ENCODE assay signal across 22 mouse cellular contexts in the genomic region with DNA sequence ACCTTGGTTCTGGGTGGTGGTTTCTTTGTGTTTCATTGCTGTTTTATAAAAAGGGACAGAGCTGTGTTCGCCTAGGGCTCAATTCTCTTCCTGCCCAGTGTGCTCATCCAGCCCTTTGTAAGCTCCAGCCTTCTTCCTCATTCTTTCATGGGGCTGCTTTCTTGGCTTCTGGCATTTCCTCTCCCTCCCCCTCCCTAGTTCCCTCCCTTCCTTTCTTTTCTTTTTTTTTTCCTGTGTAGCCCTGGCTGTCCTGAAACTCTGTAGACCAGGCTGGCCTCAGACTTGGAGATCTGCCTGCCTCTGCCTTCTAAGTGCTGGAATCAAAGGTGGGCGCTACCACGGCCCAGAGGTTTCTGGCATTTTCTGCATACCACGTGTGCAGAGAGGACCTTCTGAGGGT. TPM values are rescaled to one million over a fixed set of nuclear protein-coding genes. Genes with fewer than 3 reads are reported as not detected.
DNase-seq lines count a peak whose midpoint lies in the region; ATAC-seq and TF ChIP-seq lines count a peak whose summit lies in the region.
"Had no signal": no experiment of that assay in that cellular context is flagged by ENCODE, and none has a peak within 500 bp of the region (broad histone marks: within the 10 kb centered on the region; RNA-seq: fewer than 3 reads in every experiment).

No protein-coding gene starts in this region.

- no peaks in the 10 kb centered on the region for H3K27me3 ChIP-seq in liver, embryonic 13.5 days
- no peaks in the 10 kb centered on the region for H3K27me3 ChIP-seq in liver, embryonic 12.5 days (replicated peaks)
- H3K27me3 ChIP-seq in E14TG2a.4 (ENCODE audit: insufficient read depth, low read length) = no peaks in the 10 kb centered on the region
- H3K27me3 ChIP-seq in hindbrain, embryonic 13.5 days = no peaks in the 10 kb centered on the region
- H3K27me3 ChIP-seq: kidney, embryonic 15.5 days; limb, embryonic 12.5 days; neural tube, embryonic 12.5 days; Patski had no signal

- ATAC-seq in liver, embryonic 13.5 days (ENCODE audit: low read depth) = no peak
- ATAC-seq in liver, embryonic 12.5 days = no peak
- peak; percentile 28; the same call in 1 of the 2 replicates for ATAC-seq in megakaryocyte, adult 5-6 weeks (ENCODE audit: poor library complexity, severe bottlenecking)
- no peak for ATAC-seq in hindbrain, embryonic 13.5 days (ENCODE audit: low FRiP score)
- ATAC-seq: activated CD4-positive, CD25-positive, alpha-beta regulatory T cell, adult 4 months; Patski had no signal

- peak overlapping the region; percentile 35; the same call in 1 of the 2 replicates for H3K27ac ChIP-seq in liver, embryonic 13.5 days
- H3K27ac ChIP-seq in liver, embryonic 12.5 days = no peak overlapping the region
- H3K27ac ChIP-seq in hindbrain, embryonic 13.5 days = no peak overlapping the region
- H3K27ac ChIP-seq: forebrain, embryonic 10.5 days; kidney, embryonic 15.5 days; limb, embryonic 12.5 days; neural tube, embryonic 12.5 days had no signal

- no peak overlapping the region for H3K4me2 ChIP-seq in liver, embryonic 13.5 days
- H3K4me2 ChIP-seq in liver, embryonic 12.5 days = no peak overlapping the region
- no peak overlapping the region for H3K4me2 ChIP-seq in hindbrain, embryonic 13.5 days
- H3K4me2 ChIP-seq: heart, embryonic 11.5 days; kidney, embryonic 15.5 days; limb, embryonic 12.5 days; neural tube, embryonic 12.5 days had no signal

- TF ChIP-seq CTCF in E14TG2a.4 (conservative IDR thresholded peaks at IDR 0.05; ENCODE audit: low read length) = no peak

- no peak overlapping the region for H3K9ac ChIP-seq in liver, embryonic 13.5 days
- H3K9ac ChIP-seq in liver, embryonic 12.5 days = no peak overlapping the region
- no peak overlapping the region for H3K9ac ChIP-seq in hindbrain, embryonic 13.5 days
- H3K9ac ChIP-seq: kidney, embryonic 15.5 days; limb, embryonic 12.5 days; neural tube, embryonic 12.5 days had no signal

- H3K4me1 ChIP-seq in liver, embryonic 13.5 days (replicated peaks) = peaks cover 66% of the 10 kb centered on the region
- peaks cover 76% of the 10 kb centered on the region for H3K4me1 ChIP-seq in liver, embryonic 12.5 days
- H3K4me1 ChIP-seq in E14TG2a.4 (replicated peaks; ENCODE audit: low read depth, low read length) = peaks cover 88% of the 10 kb centered on the region
- 0 out of 2 replicates have a peak, but pooled peaks cover 4% of the 10 kb centered on the region for H3K4me1 ChIP-seq in hindbrain, embryonic 13.5 days (replicated peaks)
- H3K4me1 ChIP-seq: neural tube, embryonic 12.5 days had no signal

- WGBS in liver, embryonic 13.5 days (ENCODE audit: insufficient replicate concordance) = 80% methylated on average over 4 of the region's 4 CpGs
- 83% methylated on average over 4 of the region's 4 CpGs for WGBS in liver, embryonic 12.5 days (ENCODE audit: insufficient replicate concordance)
- 88% methylated on average over 4 of the region's 4 CpGs for WGBS in hindbrain, embryonic 13.5 days

- DNase-seq in liver, embryonic 13.5 days = no peak
- DNase-seq in R1 (ENCODE audit: low read depth, low spot score) = peak; percentile 93
- DNase-seq in gastrocnemius, postnatal 10 days = no peak
- DNase-seq: adrenal gland, postnatal 14 days; cerebellum, adult 9-11 months; heart, postnatal 10 days; kidney, adult 11 months; kidney, postnatal 36 days; lung, postnatal 14 days; midbrain, embryonic 14.5 days; thymus, postnatal 36 days had no signal

- H3K4me3 ChIP-seq in liver, embryonic 13.5 days (replicated peaks) = no peak overlapping the region
- no peak overlapping the region for H3K4me3 ChIP-seq in liver, embryonic 12.5 days
- peak overlapping the region; percentile 39; the same call in 1 of the 2 replicates for H3K4me3 ChIP-seq in E14TG2a.4 (replicated peaks; ENCODE audit: low read length)
- H3K4me3 ChIP-seq in hindbrain, embryonic 13.5 days = no peak overlapping the region
- H3K4me3 ChIP-seq: forebrain, embryonic 10.5 days; kidney, embryonic 15.5 days; limb, embryonic 12.5 days; neural tube, embryonic 12.5 days had no signal

- peaks cover 29% of the 10 kb centered on the region for H3K36me3 ChIP-seq in liver, embryonic 13.5 days
- peaks cover 52% of the 10 kb centered on the region for H3K36me3 ChIP-seq in liver, embryonic 12.5 days
- H3K36me3 ChIP-seq in E14TG2a.4 (ENCODE audit: insufficient read depth, low read length) = peaks cover 44% of the 10 kb centered on the region
- H3K36me3 ChIP-seq in hindbrain, embryonic 13.5 days = 0 out of 2 replicates have a peak, but pooled peaks cover 3% of the 10 kb centered on the region
- H3K36me3 ChIP-seq: forebrain, embryonic 10.5 days; kidney, embryonic 15.5 days; neural tube, embryonic 12.5 days had no signal

- no peaks in the 10 kb centered on the region for H3K9me3 ChIP-seq in liver, embryonic 13.5 days (replicated peaks)
- no peaks in the 10 kb centered on the region for H3K9me3 ChIP-seq in liver, embryonic 12.5 days (replicated peaks)
- no peaks in the 10 kb centered on the region for H3K9me3 ChIP-seq in E14TG2a.4 (ENCODE audit: low read length)
- no peaks in the 10 kb centered on the region for H3K9me3 ChIP-seq in hindbrain, embryonic 13.5 days
- H3K9me3 ChIP-seq: forebrain, embryonic 10.5 days; kidney, embryonic 15.5 days; limb, embryonic 12.5 days; neural tube, embryonic 12.5 days had no signal

RNA-seq across cellular contexts. Expression of a gene that starts 21.7 kb away (rescaled TPM):
- 44.1 and 50.4 TPM in 2 replicates for polyA plus RNA-seq in liver, embryonic 13.5 days (2015; fragmentation: Nextera tagmentation; extraction: Ambion mirVana)
- 60.2 and 66.4 TPM in 2 replicates for polyA plus RNA-seq in liver, embryonic 12.5 days (2016; fragmentation: Nextera tagmentation; extraction: Ambion mirVana)
- total RNA-seq in megakaryocyte, adult 5-6 weeks (2015) = 79.2 and 84.9 TPM in 2 replicates
- total RNA-seq in megakaryocyte, adult 5-6 weeks (2017) = 65.7 and 74.1 TPM in 2 replicates
- polyA plus RNA-seq in hindbrain, embryonic 13.5 days (2015; fragmentation: Nextera tagmentation; extraction: Ambion mirVana) = 30.5 and 33.3 TPM in 2 replicates
- 10 to 100 TPM; 13.5 to 17.0 TPM for total RNA-seq in gastrocnemius, postnatal 10 days (2021)
